Mouse (Mus musculus) adrenal gland, adult 8-10 months (tissue): ENCODE results near the gene Saxo1. TPM values are rescaled to one million over a fixed set of nuclear protein-coding genes. Genes with fewer than 3 reads are reported as not detected.

Source experiments
- DNase-seq: peaks from one replicate; pipeline ENCODE4 v3.0.0; 2022
- total RNA-seq, 4 experiments: library from RNA; stranded (reverse); gene quantifications; 2 replicates each; pipeline ENCODE4 v1.2.4; 2022

Gene Saxo1
- total RNA-seq, 4 experiments from 2014 or later: not detected

DNA sequence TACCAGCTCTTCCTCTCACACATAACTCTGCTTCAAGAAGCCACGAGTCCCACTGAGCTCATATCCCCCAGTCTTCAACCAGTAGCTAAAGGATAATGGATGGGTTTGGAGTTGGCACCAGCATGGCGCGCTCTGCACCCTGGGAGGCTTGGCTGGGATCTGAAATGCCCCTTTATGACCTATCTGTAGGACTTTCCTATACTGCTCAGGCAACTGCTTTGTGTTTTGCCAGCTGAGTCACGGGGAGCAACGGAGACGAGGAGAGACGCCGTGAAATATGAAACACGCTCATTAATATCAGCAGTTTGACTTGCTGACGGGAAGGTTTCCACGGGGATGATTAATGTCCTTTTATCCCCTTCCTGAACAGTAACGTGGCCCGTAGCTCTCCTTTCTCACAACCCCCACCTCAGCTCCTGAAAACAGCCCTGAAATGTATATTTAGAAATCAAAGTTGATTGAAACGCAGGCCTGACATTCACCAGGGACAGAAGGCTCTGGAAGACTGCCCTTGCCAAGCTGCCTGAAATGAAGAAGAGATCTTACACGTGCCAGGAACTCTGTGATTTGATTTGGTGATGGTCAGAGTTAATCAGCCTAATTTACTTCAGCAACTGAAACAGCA is 141.6 kb downstream of the Saxo1 start:
- peak; percentile 19 for DNase-seq

DNA sequence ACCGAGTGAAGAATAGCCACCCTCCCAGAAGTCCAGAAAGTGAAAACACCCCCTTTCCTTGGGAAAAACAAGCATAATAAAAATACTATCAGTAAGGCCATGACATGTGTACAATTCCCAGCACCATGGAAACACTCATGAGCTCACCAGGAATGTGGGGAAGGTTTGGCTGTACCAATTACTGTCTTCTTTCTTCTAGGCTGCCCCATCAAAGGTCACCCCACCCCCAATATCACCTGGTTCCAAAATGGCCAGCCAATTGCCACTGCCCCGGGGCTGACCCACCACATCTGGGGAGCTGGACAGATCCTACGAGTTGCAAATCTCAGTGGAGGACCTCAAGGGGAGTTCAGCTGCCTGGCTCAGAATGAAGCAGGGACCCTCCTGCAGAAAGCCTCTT is 144.7 kb downstream of the Saxo1 start:
- DNase-seq: no peak

- no peak for DNase-seq
These were observed 147.2 kb downstream of the Saxo1 start for GRCm38 (mm10) chr4:86410946-86411345.

- DNase-seq: no peak
These were observed 149.7 kb downstream of the Saxo1 start for GRCm38 (mm10) chr4:86408421-86408820.

GRCm38 (mm10) chr4:86407200-86407527 is 151.0 kb downstream of the Saxo1 start:
- DNase-seq: no peak

DNA sequence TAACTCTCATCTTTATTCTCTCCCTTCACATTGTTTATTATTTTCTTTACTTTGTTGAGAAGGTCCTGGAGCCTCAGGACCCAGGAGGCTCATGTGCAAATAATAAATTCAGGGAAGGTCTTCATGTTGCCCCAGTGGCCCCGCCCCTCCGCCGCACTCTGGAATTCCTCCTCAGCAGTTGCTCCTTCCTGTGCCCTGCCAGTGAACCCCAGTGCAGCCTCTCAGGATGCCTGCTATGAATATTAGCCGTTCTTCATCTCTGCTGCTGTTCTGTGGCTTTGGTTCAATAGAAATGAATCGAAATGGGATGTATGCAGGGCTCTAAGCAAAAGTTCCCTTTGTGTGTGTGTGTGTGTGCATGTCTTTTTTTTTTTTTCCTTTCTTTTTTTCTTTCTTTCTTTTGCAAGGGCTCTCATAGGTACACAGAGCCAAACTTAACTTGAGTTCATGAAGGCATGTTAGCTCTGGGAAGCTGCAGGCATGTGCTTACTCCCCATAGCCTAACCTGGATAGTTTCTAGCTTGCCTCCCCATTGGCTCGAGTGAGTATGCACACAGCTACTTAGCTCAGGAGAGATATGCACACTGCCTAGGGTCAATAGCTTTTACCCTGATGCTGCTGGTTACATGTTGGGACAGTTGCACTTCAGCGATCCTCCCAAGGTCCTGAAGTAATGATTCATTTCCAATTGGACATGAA is 151.5 kb downstream of the Saxo1 start:
- no peak for DNase-seq

- DNase-seq: peak; percentile 37
These were observed 157.0 kb downstream of the Saxo1 start for GRCm38 (mm10) chr4:86401116-86401515.

DNA sequence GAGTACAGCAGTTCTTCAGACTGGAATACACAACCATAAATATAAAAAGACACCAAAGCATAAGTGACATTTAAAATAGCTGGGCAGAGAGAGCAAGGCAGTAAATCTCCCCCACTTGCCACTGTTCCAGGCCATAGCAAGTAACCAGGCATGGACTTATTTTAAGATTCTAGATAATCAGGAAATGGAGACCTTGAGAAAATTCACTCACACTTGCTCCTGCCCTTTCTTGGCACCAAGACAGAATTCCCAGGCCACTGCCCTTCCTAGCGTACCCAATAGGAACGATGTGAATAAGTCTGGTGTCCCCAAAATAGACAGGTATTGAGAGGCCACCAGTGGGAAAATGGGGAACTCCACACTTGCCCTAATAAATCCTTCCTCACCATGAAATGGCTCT is 160.7 kb downstream of the Saxo1 start:
- DNase-seq: peak; percentile 18

DNA sequence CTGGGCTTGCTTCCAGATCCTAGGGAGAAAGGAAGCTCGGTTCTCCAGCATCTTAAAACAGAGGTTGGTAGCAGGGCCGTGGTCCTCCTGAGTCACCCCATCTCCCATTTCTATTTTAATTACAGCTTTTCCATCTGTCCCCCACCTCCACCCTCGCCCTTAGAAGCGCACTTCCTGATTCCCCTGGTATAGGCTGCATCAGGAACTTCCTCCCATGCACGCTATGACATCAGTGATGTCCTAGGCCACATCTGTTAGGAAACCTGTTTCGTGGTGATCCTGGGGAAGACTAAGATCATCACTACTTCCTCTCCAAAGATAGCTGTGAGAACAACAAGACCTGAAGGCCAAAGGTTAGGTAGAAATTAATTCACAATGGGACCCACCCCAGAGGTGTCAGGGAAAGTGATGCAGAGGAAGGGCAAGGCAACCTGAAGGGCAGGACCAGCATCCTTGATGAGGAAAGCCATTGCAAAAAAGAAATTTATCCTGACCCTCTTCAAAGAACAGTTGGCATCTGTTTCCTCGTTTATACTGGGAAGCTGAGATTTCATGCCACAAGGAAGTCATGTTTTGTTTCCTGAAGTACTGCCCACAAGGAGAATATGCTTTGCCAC is 161.3 kb downstream of the Saxo1 start:
- DNase-seq: peak; percentile 20

GRCm38 (mm10) chr4:86395636-86396035 is 162.5 kb downstream of the Saxo1 start:
- no peak for DNase-seq

Other genes with a start within 250 kb of the Saxo1 start
- gene Rraga, start 17.3 kb upstream of the Saxo1 start, total RNA-seq: 100 to 1,000 TPM; 106 to 122 (median 118) TPM
- gene Haus6, start 53.7 kb upstream of the Saxo1 start, total RNA-seq: 10 to 100 TPM; 10.2 to 14.5 (median 10.8) TPM
- gene Plin2, start 111.7 kb upstream of the Saxo1 start, total RNA-seq: 100 to 1,000 TPM; 294 to 506 (median 406) TPM
- 10 to 100 TPM; 47.1 to 67.8 (median 57.7) TPM for gene Dennd4c, start 190.2 kb upstream of the Saxo1 start, total RNA-seq